Mouse (Mus musculus): ENCODE results near the gene Psme2.

DNA sequence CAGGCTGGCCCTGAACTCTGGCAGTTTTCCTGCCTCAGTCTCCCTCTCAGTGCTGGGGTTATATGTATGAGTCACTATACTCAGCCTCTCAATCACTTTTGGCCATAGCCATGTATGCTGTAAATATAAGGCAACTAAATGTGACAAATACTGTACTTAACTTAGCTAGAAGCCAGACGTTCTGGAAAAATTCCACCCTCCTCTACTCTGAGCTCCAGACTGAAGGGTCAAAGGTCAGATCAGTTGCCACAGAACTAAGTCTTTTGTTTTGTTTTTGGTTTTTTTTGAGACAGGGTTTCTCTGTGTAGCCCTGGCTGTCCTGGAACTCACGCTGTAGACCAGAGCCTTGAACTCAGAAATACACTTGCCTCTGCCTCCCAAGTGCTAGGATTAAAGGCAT is 25.0 kb upstream of the Psme2 start:
- TF ChIP-seq CTCF (conservative IDR thresholded peaks at IDR 0.05 in 1 of 2, IDR thresholded peaks at IDR 0.05 in 1 of 2; ENCODE audit: low read depth in 2 of 2, low read length in 2 of 2) (no peak), ETS1 (conservative IDR thresholded peaks at IDR 0.05; ENCODE audit: low read depth, low read length) (no peak), KAT2A (IDR thresholded peaks at IDR 0.05; ENCODE audit: insufficient replicate concordance, low read length) (no peak), ZKSCAN1 (IDR thresholded peaks at IDR 0.05; ENCODE audit: borderline replicate concordance, low read depth, low read length) (no peak)
